Mouse (Mus musculus): ENCODE measurements at regions not wholly inside any gene's neighbourhood (a gene's known extent, or its start where the extent isn't known, plus 50 kb on each side); places are given as distances from the start of the nearest gene placed in this dataset.
A peak's percentile ranks its signal among the peaks of the same experiment; 100 is the strongest.

- DNase-seq: no peak
Measured at GRCm38 (mm10) chr9:49175586-49176286, 74.6 kb upstream of the Gm4894 start.

GRCm38 (mm10) chr9:49178561-49178960 is 71.8 kb upstream of the Gm4894 start:
- no peak for DNase-seq

DNA sequence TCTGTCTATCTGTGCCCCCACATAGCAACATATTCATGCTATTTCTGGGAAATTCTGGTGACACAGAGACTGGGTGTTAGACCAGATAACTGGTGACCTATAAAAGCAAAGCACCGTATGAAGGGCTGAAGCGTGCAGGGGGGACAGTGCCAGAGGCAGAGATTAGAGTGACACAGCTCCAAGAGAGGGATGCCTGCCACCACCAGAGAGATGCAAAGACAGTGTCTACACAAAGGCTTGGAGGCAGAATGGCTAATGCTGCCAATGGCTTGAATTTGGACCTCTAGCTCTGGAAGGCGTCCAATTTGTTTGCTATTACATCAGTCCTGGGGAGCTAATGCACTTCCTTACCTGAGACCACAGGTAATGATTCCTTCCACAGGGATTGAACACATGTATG is 65.5 kb upstream of the Gm4894 start:
- DNase-seq: no peak

- DNase-seq: no peak
Measured at GRCm38 (mm10) chr9:49189426-49189825, 60.9 kb upstream of the Gm4894 start.

DNA sequence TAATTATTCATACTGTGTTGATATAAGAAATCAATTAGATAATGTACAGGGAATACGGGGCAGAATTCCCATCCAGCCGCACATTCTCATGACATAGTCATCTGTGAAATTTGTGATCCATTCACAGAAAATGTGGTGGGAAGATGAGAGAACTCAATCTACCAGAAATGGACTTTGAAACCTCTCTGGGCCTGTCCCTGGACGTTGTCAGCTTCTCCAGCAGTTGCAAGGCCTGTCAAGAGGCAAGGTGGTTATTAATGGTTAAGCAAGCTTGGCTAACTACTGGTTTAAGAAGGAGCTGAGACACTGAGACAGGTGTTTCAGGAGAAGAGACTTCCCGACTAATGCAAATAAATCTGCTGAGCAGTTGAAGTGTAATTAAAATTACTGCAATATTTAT is 57.6 kb upstream of the Gm4894 start:
- DNase-seq: peak in 1 of 2 experiments; percentile 11
